Comparison of ENCODE assay signal across 8 mouse cellular contexts in genomic region chr8:70527512-70528181, GRCm38 (mm10). TPM values are rescaled to one million over a fixed set of nuclear protein-coding genes. Genes with fewer than 3 reads are reported as not detected.
DNase-seq lines count a peak whose midpoint lies in the region; ATAC-seq and TF ChIP-seq lines count a peak whose summit lies in the region.

Gene Fkbp8 (plus strand): TSS chr8:70527724.
Gene Kxd1 (minus strand): TSS chr8:70527956.

- H3K9me3 ChIP-seq in forebrain, embryonic 11.5 days (ENCODE audit: control insufficient read depth, low read length), result no peaks in the 10 kb centered on the region
- no peaks in the 10 kb centered on the region for H3K9me3 ChIP-seq in heart, embryonic 16.5 days (replicated peaks; ENCODE audit: control insufficient read depth, low read length)
- no peaks in the 10 kb centered on the region for H3K9me3 ChIP-seq in liver, embryonic 16.5 days (replicated peaks; ENCODE audit: control insufficient read depth, low read length)
- no peaks in the 10 kb centered on the region for H3K9me3 ChIP-seq in neural tube, embryonic 13.5 days

- peak; percentile 91 to 96 for DNase-seq in CD8-positive naive resting alpha-beta T cell, adult 2 months (ENCODE audit: low read depth in 2 of 2, low spot score in 2 of 2)
- peak; percentile 89 for DNase-seq in c-Kit-positive CD71-negative TER-119-negative erythroid progenitor cells, embryonic 14.5 days (ENCODE audit: low read depth)
- DNase-seq in forebrain, embryonic 11.5 days (ENCODE audit: low spot score), result peak; percentile 99
- peak; percentile 99 for DNase-seq in kidney, postnatal 4 days

- H3K36me3 ChIP-seq in forebrain, embryonic 11.5 days (ENCODE audit: control insufficient read depth, insufficient read depth, low read length), result peaks cover 4% of the 10 kb centered on the region; the same call in 1 of the 2 replicates
- peaks cover 25% of the 10 kb centered on the region for H3K36me3 ChIP-seq in heart, embryonic 16.5 days (ENCODE audit: control insufficient read depth, insufficient read depth)
- peaks cover 25% of the 10 kb centered on the region for H3K36me3 ChIP-seq in liver, embryonic 16.5 days (ENCODE audit: control insufficient read depth, insufficient read depth)
- peaks cover 34% of the 10 kb centered on the region for H3K36me3 ChIP-seq in neural tube, embryonic 13.5 days
- no peaks in the 10 kb centered on the region; the same call in 1 of the 2 replicates for H3K36me3 ChIP-seq in testis, adult 2 months (ENCODE audit: control insufficient read depth, insufficient read depth, low read length)

- TF ChIP-seq CTCF in testis, adult 2 months (IDR thresholded peaks at IDR 0.05; ENCODE audit: control insufficient read depth, insufficient read depth, insufficient replicate concordance, low read depth, low read length), result no peak

- H3K4me2 ChIP-seq in forebrain, embryonic 11.5 days (ENCODE audit: low read depth, low read length, severe bottlenecking), result peak within 1 kb of the TSS; percentile 86
- peak within 1 kb of the TSS; percentile 95 for H3K4me2 ChIP-seq in heart, embryonic 16.5 days (ENCODE audit: low read depth, low read length)
- peak within 1 kb of the TSS; percentile 63 for H3K4me2 ChIP-seq in liver, embryonic 16.5 days (ENCODE audit: low read depth, low read length)
- peak within 1 kb of the TSS; percentile 74 for H3K4me2 ChIP-seq in neural tube, embryonic 13.5 days

- H3K27me3 ChIP-seq in forebrain, embryonic 11.5 days (ENCODE audit: control insufficient read depth, insufficient read depth, low read length), result no peaks in the 10 kb centered on the region
- H3K27me3 ChIP-seq in heart, embryonic 16.5 days (ENCODE audit: control insufficient read depth, insufficient read depth, low read length), result no peaks in the 10 kb centered on the region
- no peaks in the 10 kb centered on the region for H3K27me3 ChIP-seq in liver, embryonic 16.5 days (ENCODE audit: control insufficient read depth, insufficient read depth, low read depth, low read length)
- H3K27me3 ChIP-seq in neural tube, embryonic 13.5 days, result no peaks in the 10 kb centered on the region
- H3K27me3 ChIP-seq in testis, adult 2 months (ENCODE audit: control insufficient read depth, insufficient read depth, low read length), result no peaks in the 10 kb centered on the region

- peak; percentile 59; the same call in 1 of the 2 replicates for TF ChIP-seq POLR2A in testis, adult 2 months (IDR thresholded peaks at IDR 0.05; ENCODE audit: control insufficient read depth, low read depth, low read length)

- H3K4me1 ChIP-seq in forebrain, embryonic 11.5 days (replicated peaks; ENCODE audit: control insufficient read depth, insufficient read depth, low read length), result 0 out of 2 replicates have a peak, but pooled peaks cover 7% of the 10 kb centered on the region
- peaks cover 23% of the 10 kb centered on the region for H3K4me1 ChIP-seq in heart, embryonic 16.5 days (ENCODE audit: control insufficient read depth, insufficient read depth, low read length)
- peaks cover 38% of the 10 kb centered on the region for H3K4me1 ChIP-seq in liver, embryonic 16.5 days (ENCODE audit: control insufficient read depth, low read depth, low read length)
- peaks cover 42% of the 10 kb centered on the region for H3K4me1 ChIP-seq in neural tube, embryonic 13.5 days (replicated peaks)
- peaks cover 12% of the 10 kb centered on the region for H3K4me1 ChIP-seq in testis, adult 2 months (ENCODE audit: control insufficient read depth, insufficient read depth, low read length)

- ATAC-seq in forebrain, embryonic 11.5 days (replicated peaks; ENCODE audit: low FRiP score), result peak; percentile 93
- ATAC-seq in heart, embryonic 16.5 days (replicated peaks; ENCODE audit: extremely low read depth, insufficient read depth, low FRiP score), result peak; percentile 92
- peak; percentile 80 for ATAC-seq in liver, embryonic 16.5 days (ENCODE audit: low read depth)
- peak; percentile 95 for ATAC-seq in neural tube, embryonic 13.5 days (ENCODE audit: low read depth)

- peak within 1 kb of the TSS; percentile 95 for H3K9ac ChIP-seq in forebrain, embryonic 11.5 days (ENCODE audit: low read length)
- H3K9ac ChIP-seq in heart, embryonic 16.5 days (ENCODE audit: low read length), result peak within 1 kb of the TSS; percentile 98
- H3K9ac ChIP-seq in liver, embryonic 16.5 days (ENCODE audit: low read depth, low read length), result peak within 1 kb of the TSS; percentile 98
- H3K9ac ChIP-seq in neural tube, embryonic 13.5 days, result peak within 1 kb of the TSS; percentile 95

- H3K4me3 ChIP-seq in forebrain, embryonic 11.5 days (ENCODE audit: low read depth, low read length), result peak within 1 kb of the TSS; percentile 90
- H3K4me3 ChIP-seq in heart, embryonic 16.5 days (ENCODE audit: low read length), result peak within 1 kb of the TSS; percentile 82
- H3K4me3 ChIP-seq in liver, embryonic 16.5 days (ENCODE audit: low read depth, low read length), result peak within 1 kb of the TSS; percentile 87
- peak within 1 kb of the TSS; percentile 81 for H3K4me3 ChIP-seq in neural tube, embryonic 13.5 days
- H3K4me3 ChIP-seq in testis, adult 2 months (ENCODE audit: control insufficient read depth, low read depth, low read length), result peak within 1 kb of the TSS; percentile 92

- WGBS in forebrain, embryonic 11.5 days, result under 1% methylated on average over 53 of the region's 61 CpGs
- under 1% methylated on average over 60 of the region's 61 CpGs for WGBS in heart, embryonic 16.5 days
- WGBS in liver, embryonic 16.5 days (ENCODE audit: insufficient replicate concordance), result under 1% methylated on average over 39 of the region's 61 CpGs
- under 1% methylated on average over 54 of the region's 61 CpGs for WGBS in neural tube, embryonic 13.5 days

- peak within 1 kb of the TSS; percentile 72; the same call in 1 of the 2 replicates for H3K27ac ChIP-seq in forebrain, embryonic 11.5 days (ENCODE audit: low read depth, low read length)
- peak within 1 kb of the TSS; percentile 81 for H3K27ac ChIP-seq in heart, embryonic 16.5 days (ENCODE audit: low read length)
- peak within 1 kb of the TSS; percentile 92 for H3K27ac ChIP-seq in liver, embryonic 16.5 days (ENCODE audit: low read length)
- H3K27ac ChIP-seq in neural tube, embryonic 13.5 days (replicated peaks), result peak within 1 kb of the TSS; percentile 91
- H3K27ac ChIP-seq in testis, adult 2 months (ENCODE audit: control insufficient read depth, insufficient read depth, low read depth, low read length), result peak within 1 kb of the TSS; percentile 91

RNA-seq across cellular contexts. Expression of gene Fkbp8, which starts in this region (rescaled TPM):
- polyA plus RNA-seq in forebrain, embryonic 11.5 days (2014; fragmentation: Nextera tagmentation; extraction: Ambion mirVana), result 268 and 290 TPM in 2 replicates
- 273 and 275 TPM in 2 replicates for polyA plus RNA-seq in heart, embryonic 16.5 days (2015; fragmentation: Nextera tagmentation; extraction: Ambion mirVana)
- polyA plus RNA-seq in liver, embryonic 16.5 days (2015; fragmentation: Nextera tagmentation; extraction: Ambion mirVana), result 155 and 158 TPM in 2 replicates
- 347 and 358 TPM in 2 replicates for polyA plus RNA-seq in neural tube, embryonic 13.5 days (2015; fragmentation: Nextera tagmentation; extraction: Ambion mirVana)
- 179 and 198 TPM in 2 replicates for polyA plus RNA-seq in testis, adult 2 months (2012; rRNA removed)

RNA-seq across cellular contexts. Expression of gene Kxd1, which starts in this region (rescaled TPM):
- polyA plus RNA-seq in forebrain, embryonic 11.5 days (2014; fragmentation: Nextera tagmentation; extraction: Ambion mirVana), result 56.0 and 59.9 TPM in 2 replicates
- 74.4 and 77.6 TPM in 2 replicates for polyA plus RNA-seq in heart, embryonic 16.5 days (2015; fragmentation: Nextera tagmentation; extraction: Ambion mirVana)
- 27.6 and 29.0 TPM in 2 replicates for polyA plus RNA-seq in liver, embryonic 16.5 days (2015; fragmentation: Nextera tagmentation; extraction: Ambion mirVana)
- 46.7 and 46.9 TPM in 2 replicates for polyA plus RNA-seq in neural tube, embryonic 13.5 days (2015; fragmentation: Nextera tagmentation; extraction: Ambion mirVana)
- polyA plus RNA-seq in testis, adult 2 months (2012; rRNA removed), result 77.9 and 84.7 TPM in 2 replicates

Comparison
In these comparisons a context has a peak if more than half of its experiments do, and no peak if none do; other contexts are left out.
1. Peak in every context shown above with its lines: DNase-seq, ATAC-seq, H3K4me3 ChIP-seq and H3K27ac ChIP-seq.